Mouse (Mus musculus) ES-E14 (cell line): ENCODE data around the gene Pmf1.

Experiments used
- CHD2 ChIP-seq: IDR thresholded peaks from 2 replicates; pipeline ENCODE4 v1.6.1; 2014; ENCODE audit warnings: mild to moderate bottlenecking, low read depth, low read length, inconsistent platforms
- HCFC1 ChIP-seq: IDR thresholded peaks from 2 replicates; pipeline ENCODE4 v1.6.1; 2012; ENCODE audit warnings: low read length, inconsistent platforms, borderline replicate concordance; ENCODE audit not compliant: insufficient read depth
- MAFK ChIP-seq: IDR thresholded peaks from 2 replicates; pipeline ENCODE4 v1.6.1; 2014; ENCODE audit warnings: mild to moderate bottlenecking, low read depth, low read length, inconsistent platforms; ENCODE audit not compliant: insufficient read depth
- ZC3H11A ChIP-seq: IDR thresholded peaks from 2 replicates; pipeline ENCODE4 v1.6.1; 2012; ENCODE audit warnings: low read depth, mild to moderate bottlenecking, inconsistent platforms, low read length, borderline replicate concordance
- ZNF384 ChIP-seq: IDR thresholded peaks from 2 replicates; pipeline ENCODE4 v1.6.1; 2012; ENCODE audit warnings: low read depth, low read length, inconsistent platforms

DNA sequence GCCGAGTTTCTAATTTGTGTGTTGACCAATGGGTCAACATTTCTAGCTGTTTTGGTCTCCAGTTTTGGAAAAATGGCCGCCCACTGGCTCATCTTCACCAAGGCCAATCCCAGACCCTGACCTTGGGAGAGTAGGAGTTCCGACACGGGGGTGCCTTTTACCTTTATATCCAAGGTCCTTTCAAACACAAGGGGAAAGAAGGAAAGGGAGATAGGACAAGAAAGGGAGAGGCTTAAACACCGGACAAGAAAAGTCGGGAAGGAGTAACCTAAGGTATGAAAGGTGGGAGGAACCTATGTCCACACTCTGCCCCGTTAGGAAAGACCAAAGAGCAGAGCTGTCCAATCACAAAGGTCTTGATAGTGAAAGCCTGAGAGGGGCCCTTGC lies 507 bp upstream of the Pmf1 start:
- no peak for TF ChIP-seq ZC3H11A
- TF ChIP-seq CHD2 = no peak
- TF ChIP-seq ZNF384 = no peak
- TF ChIP-seq MAFK = no peak
- no peak for TF ChIP-seq HCFC1
